Mouse (Mus musculus) MEL (cell line): ENCODE results near the gene Gpatch2. TPM values are rescaled to one million over a fixed set of nuclear protein-coding genes. Genes with fewer than 3 reads are reported as not detected.

ENCODE experiments used
- DNase-seq: peaks from one replicate; pipeline ENCODE4 v3.0.0; 2011; ENCODE audit warnings: low read depth, low spot score
- H3K27ac ChIP-seq: 2 replicates; pipeline ENCODE4 v1.5.1; 2012; ENCODE audit warnings: low read depth, mild to moderate bottlenecking, control low read depth, low read length, moderate library complexity; ENCODE audit not compliant: control insufficient read depth
- H3K27me3 ChIP-seq, 2 experiments: fragments of 150-350 bp in 1 of 2; sonication (generic) in 1 of 2; 2 replicates each; pipeline ENCODE4 v1.6.1; 2012; ENCODE audit warnings: low read length in 2 of 2, mild to moderate bottlenecking in 2 of 2, improper control_type of control experiment in 1 of 2, moderate library complexity in 1 of 2; ENCODE audit not compliant: insufficient read depth in 2 of 2, control insufficient read depth in 1 of 2
- H3K36me3 ChIP-seq, 2 experiments: 2 replicates each; pipeline ENCODE4 v1.6.1; 2012 to 2014; ENCODE audit warnings: low read length in 2 of 2, improper control_type of control experiment in 1 of 2, inconsistent platforms in 1 of 2, mild to moderate bottlenecking in 1 of 2; ENCODE audit not compliant: insufficient read depth in 2 of 2, control insufficient read depth in 1 of 2
- H3K4me1 ChIP-seq, 2 experiments: fragments of 150-350 bp in 1 of 2; sonication (generic) in 1 of 2; 2 replicates each; pipeline ENCODE4 v1.6.1; 2012; ENCODE audit warnings: low read length in 2 of 2, improper control_type of control experiment in 1 of 2, mild to moderate bottlenecking in 1 of 2; ENCODE audit not compliant: insufficient read depth in 2 of 2, control insufficient read depth in 1 of 2
- H3K4me3 ChIP-seq, 2 experiments: fragments of 150-350 bp in 1 of 2; sonication (generic) in 1 of 2; 2 replicates each; pipeline ENCODE4 v1.5.1; 2012; ENCODE audit warnings: low read depth in 2 of 2, low read length in 2 of 2, mild to moderate bottlenecking in 2 of 2, moderate library complexity in 2 of 2, control low read depth in 1 of 2, improper control_type of control experiment in 1 of 2; ENCODE audit not compliant: control insufficient read depth in 1 of 2, insufficient read depth in 1 of 2
- H3K79me2 ChIP-seq: 2 replicates; pipeline ENCODE4 v1.6.1; 2012; ENCODE audit warnings: mild to moderate bottlenecking, low read length, moderate library complexity; ENCODE audit not compliant: control insufficient read depth, poor library complexity, insufficient read depth
- H3K9ac ChIP-seq: 2 replicates; pipeline ENCODE4 v1.6.1; 2012; ENCODE audit warnings: low read depth, mild to moderate bottlenecking, control low read depth, low read length, moderate library complexity; ENCODE audit not compliant: control insufficient read depth, poor library complexity, severe bottlenecking
- H3K9me3 ChIP-seq: fragments of 150-350 bp; sonication (generic); replicated peaks from 2 replicates; pipeline ENCODE4 v1.6.1; 2012; ENCODE audit warnings: mild to moderate bottlenecking, low read length, improper control_type of control experiment, moderate library complexity; ENCODE audit not compliant: insufficient read depth
- CHD1 ChIP-seq: IDR thresholded peaks from 2 replicates; pipeline ENCODE4 v1.6.1; 2012; ENCODE audit warnings: low read depth, mild to moderate bottlenecking, inconsistent platforms, low read length, improper control_type of control experiment
- CHD2 ChIP-seq: IDR thresholded peaks from 2 replicates; pipeline ENCODE4 v1.6.1; 2011; ENCODE audit warnings: low read length, improper control_type of control experiment
- CTCF ChIP-seq, 3 experiments: IDR thresholded peaks in 2 of 3; conservative IDR thresholded peaks in 1 of 3; 2 replicates each; pipeline ENCODE4 v1.5.1; 2011 to 2012; ENCODE audit warnings: low read length in 3 of 3, low read depth in 2 of 3, mild to moderate bottlenecking in 2 of 3, improper control_type of control experiment in 1 of 3, inconsistent platforms in 1 of 3, mixed read lengths in 1 of 3, moderate library complexity in 1 of 3; ENCODE audit not compliant: control insufficient read depth in 1 of 3, insufficient read depth in 1 of 3, poor library complexity in 1 of 3, severe bottlenecking in 1 of 3
- ELF1 ChIP-seq: IDR thresholded peaks from 2 replicates; pipeline ENCODE4 v1.6.1; 2014; ENCODE audit warnings: low read depth, mild to moderate bottlenecking, inconsistent platforms, low read length, improper control_type of control experiment, moderate library complexity
- EP300 ChIP-seq, 2 experiments: IDR thresholded peaks; 2 replicates each; pipeline ENCODE4 v1.6.1; 2011; ENCODE audit warnings: improper control_type of control experiment in 2 of 2, low read length in 2 of 2, low read depth in 1 of 2, mild to moderate bottlenecking in 1 of 2
- HCFC1 ChIP-seq: IDR thresholded peaks from 2 replicates; pipeline ENCODE4 v1.6.1; 2012; ENCODE audit warnings: low read depth, mild to moderate bottlenecking, inconsistent platforms, low read length, improper control_type of control experiment, moderate library complexity
- KAT2A ChIP-seq: conservative IDR thresholded peaks from 2 replicates; pipeline ENCODE4 v1.6.1; 2012; ENCODE audit warnings: low read depth, low read length, improper control_type of control experiment, inconsistent platforms
- MAZ ChIP-seq: IDR thresholded peaks from 2 replicates; pipeline ENCODE4 v1.6.1; 2012; ENCODE audit warnings: low read depth, mild to moderate bottlenecking, inconsistent platforms, low read length, improper control_type of control experiment
- MYB ChIP-seq: IDR thresholded peaks from 2 replicates; pipeline ENCODE4 v1.6.1; 2011; ENCODE audit warnings: mild to moderate bottlenecking, low read depth, low read length, improper control_type of control experiment
- MYC ChIP-seq: IDR thresholded peaks from 2 replicates; pipeline ENCODE4 v1.6.1; 2011; ENCODE audit warnings: low read depth, mild to moderate bottlenecking, low read length, improper control_type of control experiment, moderate library complexity
- NRF1 ChIP-seq: IDR thresholded peaks from 2 replicates; pipeline ENCODE4 v1.6.1; 2014; ENCODE audit warnings: low read depth, mild to moderate bottlenecking, inconsistent platforms, low read length, improper control_type of control experiment, moderate library complexity; ENCODE audit not compliant: poor library complexity, insufficient read depth, severe bottlenecking
- POLR2AphosphoS2 ChIP-seq: IDR thresholded peaks from 2 replicates; pipeline ENCODE4 v1.6.1; 2011; ENCODE audit warnings: low read length, improper control_type of control experiment
- SMC3 ChIP-seq: IDR thresholded peaks from 2 replicates; pipeline ENCODE4 v1.6.1; 2011; ENCODE audit warnings: low read depth, low read length, improper control_type of control experiment
- TCF12 ChIP-seq: IDR thresholded peaks from 2 replicates; pipeline ENCODE4 v1.6.1; 2014; ENCODE audit warnings: low read depth, mild to moderate bottlenecking, inconsistent platforms, low read length, improper control_type of control experiment, moderate library complexity
- USF1 ChIP-seq: IDR thresholded peaks from 2 replicates; pipeline ENCODE4 v1.6.1; 2014; ENCODE audit warnings: low read depth, mild to moderate bottlenecking, inconsistent platforms, low read length, improper control_type of control experiment, moderate library complexity
- USF2 ChIP-seq, 2 experiments: IDR thresholded peaks; 2 replicates each; pipeline ENCODE4 v1.6.1; 2011 to 2012; ENCODE audit warnings: improper control_type of control experiment in 2 of 2, low read length in 2 of 2, borderline replicate concordance in 1 of 2, inconsistent platforms in 1 of 2, low read depth in 1 of 2, mild to moderate bottlenecking in 1 of 2; ENCODE audit not compliant: insufficient read depth in 1 of 2
- ZC3H11A ChIP-seq: IDR thresholded peaks from 2 replicates; pipeline ENCODE4 v1.6.1; 2012; ENCODE audit warnings: low read depth, mild to moderate bottlenecking, inconsistent platforms, low read length, improper control_type of control experiment
- polyA plus RNA-seq, 2 experiments: library from polyadenylated mRNA; stranded (reverse) in 1 of 2; unstranded in 1 of 2; fragments of >175 nt in 1 of 2; fragments of >200 nt in 1 of 2; gene quantifications; 2 replicates each; pipeline versions ENCODE4 v1.2.1 to v1.2.4; 2012; ENCODE audit warnings: low replicate concordance in 2 of 2, low read depth in 1 of 2; ENCODE audit not compliant: insufficient read length in 2 of 2, insufficient read depth in 1 of 2, missing spikeins in 1 of 2
- total RNA-seq: library from RNA; depleted of rRNA; stranded (reverse); fragments of 300-350 nt; gene quantifications from 2 replicates; pipeline ENCODE4 v1.2.3, GENCODE M21; 2012

The Gpatch2 gene
- total and polyA plus RNA-seq, 3 experiments = 14.5 to 15.3 TPM; not detected in 1

- peak; percentile 40; the same call in 1 of the 2 replicates for TF ChIP-seq MYC
- no peak for TF ChIP-seq KAT2A
Measured at GRCm38 (mm10) chr1:187282804-187283203, 67.5 kb downstream of the Gpatch2 start (continued).

- no peaks in the 10 kb centered on the region for H3K79me2 ChIP-seq
- H3K27ac ChIP-seq = no peak overlapping the region
- no peak overlapping the region for H3K4me3 ChIP-seq
- no peaks in the 10 kb centered on the region for H3K9me3 ChIP-seq
- no peak overlapping the region for H3K9ac ChIP-seq
- no peak for TF ChIP-seq CTCF (IDR thresholded peaks at IDR 0.05 in 2 of 3, conservative IDR thresholded peaks at IDR 0.05 in 1 of 3; ENCODE audit: control insufficient read depth in 1 of 3, insufficient read depth in 1 of 3, low read depth in 2 of 3, low read length in 3 of 3, poor library complexity in 1 of 3, severe bottlenecking in 1 of 3)
- no peak for TF ChIP-seq CHD1
- no peak for TF ChIP-seq USF2 (IDR thresholded peaks at IDR 0.05; ENCODE audit: borderline replicate concordance in 1 of 2, insufficient read depth in 1 of 2, low read depth in 1 of 2, low read length in 2 of 2)
- TF ChIP-seq MAZ = no peak
- no peak for TF ChIP-seq TCF12
- TF ChIP-seq MYB = no peak
- no peak for TF ChIP-seq POLR2AphosphoS2
- no peak for TF ChIP-seq KAT2A
- TF ChIP-seq EP300 (IDR thresholded peaks at IDR 0.05; ENCODE audit: low read depth in 1 of 2, low read length in 2 of 2) = no peak
- no peak for TF ChIP-seq USF1
- no peaks in the 10 kb centered on the region for H3K27me3 ChIP-seq
- H3K4me1 ChIP-seq = peaks cover 16 to 25% of the 10 kb centered on the region in 2 experiments
- DNase-seq = peak; percentile 6
- peaks cover 0 to 23% of the 10 kb centered on the region in 2 experiments; a peak in 2 of 4 replicates for H3K36me3 ChIP-seq
Measured at GRCm38 (mm10) chr1:187285735-187286134, 70.4 kb downstream of the Gpatch2 start.

- peak; percentile 41 for DNase-seq
- Histone ChIP-seq H3K36me3 (peaks cover 0 to 23% of the 10 kb centered on the region in 2 experiments; a peak in 2 of 4 replicates), H3K9ac (no peak overlapping the region), H3K9me3 (no peaks in the 10 kb centered on the region), H3K4me1 (peaks cover 16 to 25% of the 10 kb centered on the region in 2 experiments), H3K27ac (no peak overlapping the region), H3K79me2 (no peaks in the 10 kb centered on the region), H3K27me3 (no peaks in the 10 kb centered on the region), H3K4me3 (no peak overlapping the region)
- TF ChIP-seq SMC3 (no peak), ELF1 (peak; percentile 40; the same call in 1 of the 2 replicates)
Measured at GRCm38 (mm10) chr1:187286411-187286810, 71.1 kb downstream of the Gpatch2 start.

GRCm38 (mm10) chr1:187286924-187287323, 71.6 kb downstream of the Gpatch2 start:
- Histone ChIP-seq H3K4me1 (peaks cover 13 to 25% of the 10 kb centered on the region in 2 experiments), H3K36me3 (peaks cover 0 to 23% of the 10 kb centered on the region in 2 experiments; a peak in 2 of 4 replicates), H3K79me2 (no peaks in the 10 kb centered on the region), H3K9me3 (no peaks in the 10 kb centered on the region), H3K27me3 (no peaks in the 10 kb centered on the region), H3K27ac (no peak overlapping the region), H3K9ac (no peak overlapping the region), H3K4me3 (no peak overlapping the region)
- no peak for DNase-seq
- no peak for TF ChIP-seq HCFC1
- no peak for TF ChIP-seq CHD2
- no peak for TF ChIP-seq NRF1
- no peak for TF ChIP-seq ZC3H11A
